Mouse (Mus musculus): ENCODE results near the gene Prkag2. TPM values are rescaled to one million over a fixed set of nuclear protein-coding genes. Genes with fewer than 3 reads are reported as not detected.

The Prkag2 gene
- polyA plus RNA-seq, 1 experiment from 2014 or later, result 41.2 TPM

DNA sequence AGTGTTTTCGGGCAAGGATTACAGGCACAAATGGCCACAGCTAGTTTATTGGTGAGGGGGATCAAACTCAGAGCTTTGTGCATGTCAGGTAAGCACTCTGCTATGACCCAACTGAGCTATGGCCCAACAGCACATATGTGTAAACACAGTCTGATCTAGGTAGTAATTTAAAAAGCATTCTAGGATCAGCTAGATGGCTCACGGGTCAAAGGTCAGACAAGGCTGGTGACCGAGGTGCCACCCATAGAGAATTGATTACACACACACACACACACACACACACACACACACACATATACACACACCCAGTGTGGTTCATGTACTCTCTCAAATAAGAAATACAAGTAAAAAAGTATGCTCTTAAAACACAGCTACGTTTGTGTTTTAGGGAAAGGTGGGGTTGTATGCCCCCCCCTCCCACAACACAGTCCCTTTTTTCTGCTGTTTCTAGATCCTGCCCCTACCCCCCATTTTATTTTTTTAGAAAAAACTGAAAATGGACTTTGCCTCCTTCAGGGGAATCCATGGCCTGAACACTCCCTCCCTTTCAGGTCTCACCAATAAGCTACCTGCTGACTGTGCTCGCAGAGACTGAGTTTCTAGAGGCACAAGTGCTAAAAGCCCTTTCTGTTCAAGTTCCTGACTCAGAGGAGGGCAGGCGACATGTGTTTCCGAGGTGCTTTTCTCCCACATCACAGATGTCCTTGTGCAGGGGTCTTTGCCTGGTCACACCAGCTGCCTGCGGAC lies 169.4 kb downstream of the Prkag2 start:
- Histone ChIP-seq H3K36me3 (replicated peaks; ENCODE audit: control insufficient read depth, insufficient read depth, low read depth, low read length) (no peaks in the 10 kb centered on the region), H3K27me3 (ENCODE audit: control insufficient read depth, insufficient read depth, low read length) (no peaks in the 10 kb centered on the region), H3K4me2 (ENCODE audit: low read depth, low read length) (no peak overlapping the region), H3K9ac (replicated peaks; ENCODE audit: low read length) (no peak overlapping the region), H3K27ac (replicated peaks; ENCODE audit: low read depth, low read length) (no peak overlapping the region), H3K4me3 (ENCODE audit: low read depth, low read length) (no peak overlapping the region), H3K4me1 (ENCODE audit: control insufficient read depth, insufficient read depth, low read length) (no peaks in the 10 kb centered on the region), H3K9me3 (replicated peaks; ENCODE audit: control insufficient read depth, low read length) (no peaks in the 10 kb centered on the region)
- ATAC-seq (replicated peaks; ENCODE audit: insufficient number of reproducible peaks, low FRiP score, low TSS enrichment, low read depth) (no peak), DNase-seq (ENCODE audit: low spot score) (no peak)
- 79% methylated on average over 8 of the region's 8 CpGs for WGBS

DNA sequence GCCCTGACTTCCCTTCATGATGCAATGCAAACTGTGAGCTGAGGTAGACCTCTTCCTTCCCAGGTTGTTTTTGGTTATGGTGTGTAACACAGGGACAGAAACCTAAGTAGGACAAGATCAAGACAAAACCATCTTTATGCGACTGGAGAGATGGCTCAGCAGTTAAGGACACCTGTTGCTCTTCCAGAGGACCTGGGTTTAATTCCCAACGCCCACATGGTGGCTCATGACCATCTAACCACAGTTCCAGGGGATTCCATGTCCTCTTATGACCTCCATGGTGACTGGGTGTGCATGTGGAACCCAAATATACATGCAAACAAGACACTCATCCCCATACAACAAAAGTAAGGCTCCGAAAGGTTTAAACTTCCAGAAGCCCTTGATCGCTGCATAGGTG lies 171.6 kb downstream of the Prkag2 start:
- no peaks in the 10 kb centered on the region for H3K36me3 ChIP-seq (replicated peaks; ENCODE audit: control insufficient read depth, insufficient read depth, low read depth, low read length)
- no peaks in the 10 kb centered on the region for H3K9me3 ChIP-seq (replicated peaks; ENCODE audit: control insufficient read depth, low read length)
- H3K4me2 ChIP-seq (ENCODE audit: low read depth, low read length), result no peak overlapping the region
- no peak overlapping the region for H3K27ac ChIP-seq (replicated peaks; ENCODE audit: low read depth, low read length)
- ATAC-seq (replicated peaks; ENCODE audit: insufficient number of reproducible peaks, low FRiP score, low TSS enrichment, low read depth), result no peak
- H3K27me3 ChIP-seq (ENCODE audit: control insufficient read depth, insufficient read depth, low read length), result no peaks in the 10 kb centered on the region
- no peak overlapping the region for H3K4me3 ChIP-seq (ENCODE audit: low read depth, low read length)
- no peak overlapping the region for H3K9ac ChIP-seq (replicated peaks; ENCODE audit: low read length)
- WGBS, result 93% methylated on average over 4 of the region's 4 CpGs
- no peaks in the 10 kb centered on the region for H3K4me1 ChIP-seq (ENCODE audit: control insufficient read depth, insufficient read depth, low read length)
- no peak for DNase-seq (ENCODE audit: low spot score)

GRCm38 (mm10) chr5:24927706-24928105 lies 172.7 kb downstream of the Prkag2 start:
- H3K36me3 ChIP-seq (replicated peaks; ENCODE audit: control insufficient read depth, insufficient read depth, low read depth, low read length), result no peaks in the 10 kb centered on the region
- H3K4me3 ChIP-seq (ENCODE audit: low read depth, low read length), result no peak overlapping the region
- no peaks in the 10 kb centered on the region for H3K27me3 ChIP-seq (ENCODE audit: control insufficient read depth, insufficient read depth, low read length)
- H3K4me1 ChIP-seq (ENCODE audit: control insufficient read depth, insufficient read depth, low read length), result no peaks in the 10 kb centered on the region
- ATAC-seq (replicated peaks; ENCODE audit: insufficient number of reproducible peaks, low FRiP score, low TSS enrichment, low read depth), result 0 out of 2 replicates have a peak, but pooled peaks have one; percentile 34
- H3K9me3 ChIP-seq (replicated peaks; ENCODE audit: control insufficient read depth, low read length), result no peaks in the 10 kb centered on the region
- DNase-seq (ENCODE audit: low spot score), result no peak
- no peak overlapping the region for H3K9ac ChIP-seq (replicated peaks; ENCODE audit: low read length)
- H3K27ac ChIP-seq (replicated peaks; ENCODE audit: low read depth, low read length), result no peak overlapping the region
- WGBS, result 19% methylated on average over 8 of the region's 8 CpGs
- H3K4me2 ChIP-seq (ENCODE audit: low read depth, low read length), result no peak overlapping the region

DNA sequence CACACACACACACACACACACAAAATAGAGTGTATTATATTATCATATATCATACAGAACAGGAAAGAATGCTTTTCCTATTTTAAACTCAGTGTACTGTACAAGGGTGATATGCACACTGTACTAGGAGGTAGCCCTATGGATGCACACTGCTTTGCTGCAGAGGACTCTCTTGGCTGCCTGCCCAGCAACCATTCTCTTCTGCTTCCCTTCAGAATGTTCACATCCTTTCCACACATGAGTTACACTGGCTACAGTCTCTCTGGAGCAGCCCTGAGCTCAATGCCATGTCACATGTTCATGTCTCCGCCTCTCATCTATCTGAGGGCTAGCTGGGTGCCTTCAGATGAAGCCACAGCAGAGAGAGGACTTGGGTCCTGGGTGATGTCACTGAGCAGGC lies 181.3 kb downstream of the Prkag2 start:
- Histone ChIP-seq H3K27me3 (ENCODE audit: control insufficient read depth, insufficient read depth, low read length) (no peaks in the 10 kb centered on the region), H3K9me3 (replicated peaks; ENCODE audit: control insufficient read depth, low read length) (no peaks in the 10 kb centered on the region), H3K4me2 (ENCODE audit: low read depth, low read length) (no peak overlapping the region), H3K27ac (replicated peaks; ENCODE audit: low read depth, low read length) (no peak overlapping the region), H3K4me1 (ENCODE audit: control insufficient read depth, insufficient read depth, low read length) (no peaks in the 10 kb centered on the region), H3K9ac (replicated peaks; ENCODE audit: low read length) (no peak overlapping the region), H3K4me3 (ENCODE audit: low read depth, low read length) (no peak overlapping the region), H3K36me3 (replicated peaks; ENCODE audit: control insufficient read depth, insufficient read depth, low read depth, low read length) (no peaks in the 10 kb centered on the region)
- no peak for ATAC-seq (replicated peaks; ENCODE audit: insufficient number of reproducible peaks, low FRiP score, low TSS enrichment, low read depth)
- DNase-seq (ENCODE audit: low spot score), result no peak
- WGBS, result 100% methylated on average over 1 of the region's 1 CpGs

- Histone ChIP-seq H3K4me2 (ENCODE audit: low read depth, low read length) (no peak overlapping the region), H3K36me3 (replicated peaks; ENCODE audit: control insufficient read depth, insufficient read depth, low read depth, low read length) (no peaks in the 10 kb centered on the region), H3K9ac (replicated peaks; ENCODE audit: low read length) (no peak overlapping the region), H3K4me1 (ENCODE audit: control insufficient read depth, insufficient read depth, low read length) (no peaks in the 10 kb centered on the region), H3K9me3 (replicated peaks; ENCODE audit: control insufficient read depth, low read length) (no peaks in the 10 kb centered on the region), H3K27ac (replicated peaks; ENCODE audit: low read depth, low read length) (no peak overlapping the region), H3K27me3 (ENCODE audit: control insufficient read depth, insufficient read depth, low read length) (no peaks in the 10 kb centered on the region), H3K4me3 (ENCODE audit: low read depth, low read length) (no peak overlapping the region)
- no peak for ATAC-seq (replicated peaks; ENCODE audit: insufficient number of reproducible peaks, low FRiP score, low TSS enrichment, low read depth)
- 92% methylated on average over 4 of the region's 4 CpGs for WGBS
- no peak for DNase-seq (ENCODE audit: low spot score)
Observed at GRCm38 (mm10) chr5:24916511-24916910, 183.9 kb downstream of the Prkag2 start.

DNA sequence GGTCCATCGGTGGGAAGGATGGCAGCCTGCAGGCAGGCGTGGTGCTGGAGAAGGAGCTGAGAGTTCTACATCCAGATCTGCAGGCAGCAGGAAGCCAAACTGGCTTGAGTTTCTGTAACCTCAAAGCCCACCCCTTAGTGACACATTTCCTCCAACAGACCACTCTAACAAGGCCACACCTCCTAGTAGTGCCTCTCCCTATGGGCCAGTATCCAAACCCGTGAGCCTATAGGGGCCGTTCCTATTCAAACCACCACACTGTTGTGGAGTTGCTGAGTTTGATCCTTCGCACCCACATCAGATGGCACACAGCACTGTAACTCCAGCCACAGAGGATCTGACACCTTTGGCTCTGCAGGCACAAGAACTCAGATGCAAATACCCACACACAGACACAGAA lies 185.3 kb downstream of the Prkag2 start:
- Histone ChIP-seq H3K27ac (replicated peaks; ENCODE audit: low read depth, low read length) (no peak overlapping the region), H3K4me2 (ENCODE audit: low read depth, low read length) (no peak overlapping the region), H3K9ac (replicated peaks; ENCODE audit: low read length) (no peak overlapping the region), H3K9me3 (replicated peaks; ENCODE audit: control insufficient read depth, low read length) (no peaks in the 10 kb centered on the region), H3K4me1 (ENCODE audit: control insufficient read depth, insufficient read depth, low read length) (no peaks in the 10 kb centered on the region), H3K4me3 (ENCODE audit: low read depth, low read length) (no peak overlapping the region), H3K36me3 (replicated peaks; ENCODE audit: control insufficient read depth, insufficient read depth, low read depth, low read length) (no peaks in the 10 kb centered on the region), H3K27me3 (ENCODE audit: control insufficient read depth, insufficient read depth, low read length) (no peaks in the 10 kb centered on the region)
- ATAC-seq (replicated peaks; ENCODE audit: insufficient number of reproducible peaks, low FRiP score, low TSS enrichment, low read depth) (no peak), DNase-seq (ENCODE audit: low spot score) (no peak)
- WGBS, result 75% methylated on average over 5 of the region's 5 CpGs

DNA sequence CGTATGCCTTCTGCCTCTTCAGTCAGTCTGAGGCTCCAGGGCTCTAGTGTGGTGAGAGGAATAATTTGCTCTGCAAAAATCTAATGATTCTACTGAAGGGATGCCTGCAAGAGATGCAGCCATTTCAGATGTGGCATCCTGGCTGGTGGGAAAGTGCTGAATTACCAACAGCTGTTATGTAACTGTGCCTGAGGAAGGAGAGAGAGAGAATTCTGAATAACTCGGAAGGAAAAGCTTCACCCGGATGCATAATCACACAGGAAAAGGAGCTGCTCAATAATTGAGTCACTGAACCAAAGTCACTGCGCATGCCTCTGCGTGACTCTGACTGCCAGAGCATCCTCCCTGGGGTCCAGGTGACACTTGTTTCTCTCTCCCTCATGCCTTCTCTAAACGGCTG lies 186.8 kb downstream of the Prkag2 start:
- ATAC-seq (replicated peaks; ENCODE audit: insufficient number of reproducible peaks, low FRiP score, low TSS enrichment, low read depth), result no peak
- Histone ChIP-seq H3K36me3 (replicated peaks; ENCODE audit: control insufficient read depth, insufficient read depth, low read depth, low read length) (no peaks in the 10 kb centered on the region), H3K27ac (replicated peaks; ENCODE audit: low read depth, low read length) (no peak overlapping the region), H3K9me3 (replicated peaks; ENCODE audit: control insufficient read depth, low read length) (no peaks in the 10 kb centered on the region), H3K27me3 (ENCODE audit: control insufficient read depth, insufficient read depth, low read length) (no peaks in the 10 kb centered on the region), H3K4me3 (ENCODE audit: low read depth, low read length) (no peak overlapping the region), H3K9ac (replicated peaks; ENCODE audit: low read length) (no peak overlapping the region), H3K4me1 (ENCODE audit: control insufficient read depth, insufficient read depth, low read length) (no peaks in the 10 kb centered on the region), H3K4me2 (ENCODE audit: low read depth, low read length) (no peak overlapping the region)
- no peak for DNase-seq (ENCODE audit: low spot score)
- WGBS, result 72% methylated on average over 6 of the region's 6 CpGs

DNA sequence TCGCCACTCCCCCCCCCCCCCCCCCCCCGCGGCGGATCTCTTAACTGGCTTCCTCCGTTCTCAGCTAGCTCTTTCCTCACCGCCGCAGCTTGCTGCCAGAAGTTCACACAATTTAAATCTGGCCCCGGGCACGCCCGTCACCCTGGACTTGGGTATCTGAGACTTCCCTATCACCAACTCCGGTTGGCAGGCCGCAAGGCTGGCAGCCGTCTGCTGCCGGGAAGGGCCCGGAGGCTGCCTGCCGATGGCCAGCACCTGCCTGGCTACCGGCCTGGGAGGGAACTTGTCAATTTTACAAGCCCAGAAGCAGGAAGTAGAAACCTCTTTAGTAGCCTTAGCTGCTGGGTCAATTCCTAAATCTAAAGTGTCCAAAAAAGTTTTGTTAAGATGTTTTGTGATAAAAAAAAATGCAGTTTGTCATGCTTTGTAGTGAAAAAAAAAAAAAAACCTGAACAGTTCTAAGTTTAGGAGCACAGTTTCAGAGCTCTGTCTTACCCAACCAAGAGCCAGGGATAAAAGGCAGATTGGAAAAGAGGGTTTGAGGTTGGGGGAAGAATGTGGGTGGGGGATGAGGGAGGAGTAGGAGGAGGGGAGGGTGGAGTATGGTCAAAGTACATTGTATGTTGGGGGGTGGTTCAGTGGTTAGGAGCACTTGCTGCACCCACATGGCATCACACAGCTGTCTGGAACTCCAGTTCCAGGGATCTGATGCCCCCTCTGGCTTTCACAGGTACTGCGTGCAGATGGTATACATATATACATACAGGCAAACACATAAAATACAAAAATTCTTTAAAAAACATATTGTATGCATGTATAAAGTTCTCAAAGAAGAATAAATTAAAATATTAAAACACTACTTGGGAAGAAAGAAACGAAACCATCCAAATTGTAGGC lies 191.4 kb downstream of the Prkag2 start:
- WGBS, result 13% methylated on average over 14 of the region's 19 CpGs
- DNase-seq (ENCODE audit: low spot score), result peak; percentile 77
- Histone ChIP-seq H3K4me2 (ENCODE audit: low read depth, low read length) (peak overlapping the region; percentile 78), H3K4me1 (ENCODE audit: control insufficient read depth, insufficient read depth, low read length) (no peaks in the 10 kb centered on the region; the same call in 1 of the 2 replicates), H3K9ac (replicated peaks; ENCODE audit: low read length) (peak overlapping the region; percentile 92), H3K27ac (replicated peaks; ENCODE audit: low read depth, low read length) (peak overlapping the region; percentile 80), H3K9me3 (replicated peaks; ENCODE audit: control insufficient read depth, low read length) (no peaks in the 10 kb centered on the region), H3K36me3 (replicated peaks; ENCODE audit: control insufficient read depth, insufficient read depth, low read depth, low read length) (no peaks in the 10 kb centered on the region), H3K27me3 (ENCODE audit: control insufficient read depth, insufficient read depth, low read length) (no peaks in the 10 kb centered on the region), H3K4me3 (ENCODE audit: low read depth, low read length) (peak overlapping the region; percentile 82)
- ATAC-seq (replicated peaks; ENCODE audit: insufficient number of reproducible peaks, low FRiP score, low TSS enrichment, low read depth), result no peak; the same call in none of the 2 replicates

Data from embryonic facial prominence, embryonic 11.5 days (tissue).